Mouse (Mus musculus) ovary, postnatal 14 days (tissue): ENCODE data around the gene Rbms3.

Experiments
- DNase-seq: peaks from one replicate; pipeline ENCODE4 v3.0.0; 2022; ENCODE audit warnings: low spot score

The Rbms3 gene

GRCm38 (mm10) chr9:116631816-116632215 is 997.9 kb downstream of the Rbms3 start:
- DNase-seq = no peak

- no peak for DNase-seq
Observed at GRCm38 (mm10) chr9:116630805-116631204, 998.9 kb downstream of the Rbms3 start.

GRCm38 (mm10) chr9:116620434-116620833 is 1009.3 kb downstream of the Rbms3 start:
- DNase-seq = no peak

GRCm38 (mm10) chr9:116618886-116619285 is 1010.8 kb downstream of the Rbms3 start:
- DNase-seq = no peak

GRCm38 (mm10) chr9:116613276-116613675 is 1016.4 kb downstream of the Rbms3 start:
- no peak for DNase-seq

GRCm38 (mm10) chr9:116596046-116596445 is 1033.7 kb downstream of the Rbms3 start:
- no peak for DNase-seq

- no peak for DNase-seq
Observed at GRCm38 (mm10) chr9:116592486-116592885, 1037.2 kb downstream of the Rbms3 start.

GRCm38 (mm10) chr9:116591071-116591470 is 1038.6 kb downstream of the Rbms3 start:
- DNase-seq = no peak

- DNase-seq = no peak
Observed at GRCm38 (mm10) chr9:116569680-116570079, 1060.0 kb downstream of the Rbms3 start.

- no peak for DNase-seq
Observed at GRCm38 (mm10) chr9:116566711-116567110, 1063.0 kb downstream of the Rbms3 start.

- DNase-seq = no peak
Observed at GRCm38 (mm10) chr9:116557781-116558180, 1071.9 kb downstream of the Rbms3 start.

- no peak for DNase-seq
Observed at GRCm38 (mm10) chr9:116556641-116557040, 1073.1 kb downstream of the Rbms3 start.

GRCm38 (mm10) chr9:116553181-116553580 is 1076.5 kb downstream of the Rbms3 start:
- no peak for DNase-seq

GRCm38 (mm10) chr9:116546156-116546555 is 1083.6 kb downstream of the Rbms3 start:
- DNase-seq = no peak

GRCm38 (mm10) chr9:116542793-116543192 is 1086.9 kb downstream of the Rbms3 start:
- DNase-seq = no peak

GRCm38 (mm10) chr9:116541976-116542375 is 1087.7 kb downstream of the Rbms3 start:
- no peak for DNase-seq

- DNase-seq = no peak
Observed at GRCm38 (mm10) chr9:116535709-116536108, 1094.0 kb downstream of the Rbms3 start.

GRCm38 (mm10) chr9:116533381-116533780 is 1096.3 kb downstream of the Rbms3 start:
- no peak for DNase-seq

GRCm38 (mm10) chr9:116531121-116531520 is 1098.6 kb downstream of the Rbms3 start:
- DNase-seq = no peak

GRCm38 (mm10) chr9:116524386-116524785 is 1105.3 kb downstream of the Rbms3 start:
- no peak for DNase-seq
